Mouse (Mus musculus) liver, embryonic 12.5 days (tissue): ENCODE measurements around the gene Golga2. TPM values are rescaled to one million over a fixed set of nuclear protein-coding genes. Genes with fewer than 3 reads are reported as not detected.
A peak's percentile ranks its signal among the peaks of the same experiment; 100 is the strongest.

ENCODE experiments used
- ATAC-seq: fragments of 200-750 bp; cut with Nextera tagmentation; 2 replicates; pipeline ENCODE4 v1.8.0; 2017; ENCODE audit warnings: moderate number of reproducible peaks, mild to moderate bottlenecking, moderate library complexity
- H3K27ac ChIP-seq: fragments of 300-500 bp; sonication (generic); 2 replicates; pipeline ENCODE4 v1.5.1; 2016; ENCODE audit warnings: mild to moderate bottlenecking
- H3K27me3 ChIP-seq: fragments of 300-500 bp; sonication (generic); replicated peaks from 2 replicates; pipeline ENCODE4 v1.6.1; 2016; ENCODE audit warnings: mild to moderate bottlenecking, moderate library complexity
- H3K36me3 ChIP-seq: fragments of 300-500 bp; sonication (generic); 2 replicates; pipeline ENCODE4 v1.6.1; 2016; ENCODE audit warnings: mild to moderate bottlenecking, moderate library complexity
- H3K4me1 ChIP-seq: fragments of 300-500 bp; sonication (generic); 2 replicates; pipeline ENCODE4 v1.6.1; 2016
- H3K4me2 ChIP-seq: fragments of 300-500 bp; sonication (generic); 2 replicates; pipeline ENCODE4 v1.6.1; 2016; ENCODE audit warnings: mild to moderate bottlenecking, moderate library complexity
- H3K4me3 ChIP-seq: fragments of 300-500 bp; sonication (generic); 2 replicates; pipeline ENCODE4 v1.5.1; 2016; ENCODE audit warnings: mild to moderate bottlenecking, moderate library complexity
- H3K9ac ChIP-seq: fragments of 300-500 bp; sonication (generic); 2 replicates; pipeline ENCODE4 v1.6.1; 2016; ENCODE audit warnings: mild to moderate bottlenecking, moderate library complexity
- H3K9me3 ChIP-seq: fragments of 300-500 bp; sonication (generic); replicated peaks from 2 replicates; pipeline ENCODE4 v1.6.1; 2016; ENCODE audit warnings: mild to moderate bottlenecking, moderate library complexity
- WGBS: fragments of 180-500 bp; shearing (Covaris S2); methylation state at CpG from one replicate; pipeline ENCODE4 v1.1.7; 2016; ENCODE audit not compliant: insufficient replicate concordance; 5-methylcytosine and 5-hydroxymethylcytosine counted together
- microRNA-seq: library from miRNA; unstranded; fragments of <30 nt; microRNA quantifications from one replicate; pipeline ENCODE4, GENCODE M21; 2017
- polyA plus RNA-seq: library from polyadenylated mRNA; unstranded; fragments of >200 nt; fragmentation: Nextera tagmentation; extraction: Ambion mirVana; gene quantifications from 2 replicates; pipeline ENCODE4 v1.2.1, GENCODE M21; 2016

Golga2 gene
- polyA plus RNA-seq, 1 experiment from 2014 or later = 14.4 TPM

DNA sequence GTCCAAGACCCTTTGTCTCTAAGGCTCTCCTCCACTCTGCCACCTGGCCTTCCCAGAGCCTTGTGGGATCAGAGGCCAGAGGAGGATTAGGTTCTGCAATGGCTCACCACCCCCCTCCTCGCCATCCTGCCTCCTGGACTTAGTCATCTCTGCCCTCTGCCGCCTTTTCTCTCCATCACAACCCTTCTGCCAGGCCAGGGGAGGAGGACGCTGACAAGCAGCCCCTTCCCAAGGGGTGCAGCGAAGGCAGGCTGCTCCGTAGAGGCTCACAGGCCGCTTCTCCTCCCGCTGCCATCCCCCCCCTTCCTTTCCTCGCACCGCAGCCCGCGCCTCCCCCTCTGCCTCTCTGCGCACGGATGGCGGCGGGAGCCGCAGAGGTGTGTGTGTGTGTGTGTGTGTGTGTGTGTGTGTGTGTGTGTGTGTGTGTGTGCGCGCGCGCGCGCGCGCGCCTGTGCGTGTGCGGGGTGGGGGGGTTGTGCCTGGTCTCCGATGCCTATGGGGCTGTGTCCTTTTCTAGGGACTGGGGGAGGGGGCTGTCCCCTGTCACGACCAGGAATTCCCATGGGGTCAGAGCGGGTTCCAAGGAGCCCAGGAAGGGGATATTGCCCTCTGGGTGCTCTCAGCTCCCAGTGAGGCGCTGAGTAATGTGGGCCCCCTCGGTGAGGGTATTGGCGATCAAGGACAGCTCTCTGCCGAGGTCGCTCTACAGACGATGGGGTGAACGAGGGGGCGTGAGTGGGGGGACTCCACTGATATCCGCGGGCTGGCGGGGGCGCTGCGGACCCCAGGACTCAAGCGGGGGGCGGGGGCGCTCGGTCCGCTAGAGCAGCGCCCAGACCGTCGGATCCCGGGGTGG lies 65.2 kb downstream of the Golga2 start, which contains the start of gene Ciz1:
TSS of gene Ciz1 (plus strand) at position 177 of the 856 bp plus-strand sequence.
- ATAC-seq = no peak
- Histone ChIP-seq H3K27me3 (peaks cover 57% of the 10 kb centered on the region), H3K9ac (peak within 1 kb of the TSS; percentile 62), H3K36me3 (no peaks in the 10 kb centered on the region), H3K4me2 (peak within 1 kb of the TSS; percentile 87), H3K4me1 (peaks cover 26% of the 10 kb centered on the region), H3K4me3 (peak within 1 kb of the TSS; percentile 56), H3K27ac (no peak within 1 kb of the TSS), H3K9me3 (no peaks in the 10 kb centered on the region)
- WGBS = under 1% methylated on average over 50 of the region's 52 CpGs

DNA sequence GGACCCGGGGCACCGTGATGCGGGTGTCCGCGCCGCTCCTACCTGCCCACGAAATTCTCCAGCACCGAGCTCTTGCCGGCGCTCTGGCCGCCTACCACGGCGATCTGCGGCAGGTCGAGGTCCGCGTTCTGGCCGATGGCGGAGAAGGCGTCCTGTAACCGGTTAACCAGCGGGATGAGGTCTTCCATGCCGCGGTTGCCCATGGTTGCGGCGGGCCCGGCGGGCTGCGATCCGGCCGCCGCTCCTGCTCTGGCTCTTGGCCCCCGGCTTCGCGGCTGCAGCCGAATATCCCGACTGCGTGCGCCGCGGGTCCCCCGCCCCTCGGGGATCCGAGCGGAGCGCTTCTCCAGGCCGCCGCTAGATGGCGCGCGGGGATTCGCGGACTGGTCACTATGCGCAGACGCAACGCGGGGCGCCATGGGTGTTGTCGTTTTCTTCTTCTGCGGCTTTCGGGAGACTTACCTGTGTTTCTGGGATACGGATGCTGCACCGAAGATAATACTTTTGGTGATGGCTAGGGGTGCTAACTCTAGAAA lies 65.9 kb downstream of the Golga2 start, which contains the start of gene Dnm1:
TSS of gene Dnm1 (minus strand) at position 332 of the 536 bp plus-strand sequence.
- Histone ChIP-seq H3K9ac (peak within 1 kb of the TSS; percentile 62), H3K4me3 (peak within 1 kb of the TSS; percentile 56), H3K4me1 (peaks cover 26% of the 10 kb centered on the region), H3K4me2 (peak within 1 kb of the TSS; percentile 87), H3K9me3 (no peaks in the 10 kb centered on the region), H3K27me3 (peaks cover 51% of the 10 kb centered on the region), H3K27ac (0 out of 2 replicates have a peak within 1 kb of the TSS, but pooled peaks have one; percentile 27), H3K36me3 (no peaks in the 10 kb centered on the region)
- peak; percentile 71 for ATAC-seq
- WGBS = under 1% methylated on average over 62 of the region's 63 CpGs

DNA sequence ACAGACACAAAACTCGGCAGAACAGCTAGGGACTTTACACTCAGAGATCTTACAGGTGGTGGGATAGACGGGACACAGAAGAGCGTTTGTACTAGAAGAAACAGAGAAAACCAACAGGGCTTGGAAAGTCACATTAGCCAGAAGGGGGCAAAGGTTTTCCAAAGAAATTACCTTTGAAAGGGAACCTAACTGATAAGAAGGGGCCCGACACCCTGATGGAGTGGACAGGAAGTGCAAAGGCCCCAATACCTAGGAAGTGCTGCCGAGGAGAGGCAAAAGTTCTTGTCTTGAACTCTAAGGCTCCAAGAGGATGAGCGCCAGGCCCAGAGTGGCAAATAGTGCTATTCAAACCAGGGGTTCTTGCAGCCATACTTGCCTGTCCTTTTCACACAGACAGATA lies 66.7 kb downstream of the Golga2 start:
- Histone ChIP-seq H3K36me3 (no peaks in the 10 kb centered on the region), H3K9me3 (no peaks in the 10 kb centered on the region), H3K27ac (no peak overlapping the region), H3K4me2 (peak overlapping the region; percentile 87), H3K27me3 (peaks cover 47% of the 10 kb centered on the region), H3K4me3 (no peak overlapping the region), H3K4me1 (peaks cover 26% of the 10 kb centered on the region), H3K9ac (peak overlapping the region; percentile 62; the same call in 1 of the 2 replicates)
- 43% methylated on average over 6 of the region's 6 CpGs for WGBS
- no peak for ATAC-seq

DNA sequence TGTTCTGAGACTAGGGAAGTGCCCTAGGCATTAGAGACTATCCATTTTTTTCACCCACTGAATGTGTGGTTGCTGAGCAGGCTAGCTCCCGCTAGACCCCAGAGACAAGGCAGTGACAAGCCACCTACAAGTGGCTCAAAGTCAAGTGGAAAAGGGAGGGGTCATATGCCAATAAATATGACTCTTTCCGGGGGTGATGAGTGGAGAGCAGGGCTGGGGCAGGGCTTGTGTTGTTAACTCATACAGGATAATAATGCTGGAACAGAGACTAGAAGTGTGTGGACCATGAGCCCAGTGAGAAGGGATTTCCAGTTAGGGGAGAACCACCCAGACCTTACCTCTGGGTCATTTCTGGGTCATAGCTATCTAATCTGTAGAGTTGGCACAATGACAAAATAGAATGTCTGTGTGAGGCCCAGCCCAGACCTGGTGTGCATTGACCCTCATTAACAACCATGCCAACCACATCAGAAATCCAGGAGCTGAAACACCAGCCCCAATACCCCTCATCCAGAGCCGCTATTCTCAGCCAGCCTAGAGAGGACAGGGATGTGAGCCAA lies 67.2 kb downstream of the Golga2 start:
- WGBS = 75% methylated on average over 3 of the region's 3 CpGs
- Histone ChIP-seq H3K9me3 (no peaks in the 10 kb centered on the region), H3K4me1 (peaks cover 26% of the 10 kb centered on the region), H3K9ac (no peak overlapping the region), H3K27me3 (peaks cover 42% of the 10 kb centered on the region), H3K4me2 (no peak overlapping the region), H3K27ac (no peak overlapping the region), H3K4me3 (no peak overlapping the region), H3K36me3 (no peaks in the 10 kb centered on the region)
- no peak for ATAC-seq

DNA sequence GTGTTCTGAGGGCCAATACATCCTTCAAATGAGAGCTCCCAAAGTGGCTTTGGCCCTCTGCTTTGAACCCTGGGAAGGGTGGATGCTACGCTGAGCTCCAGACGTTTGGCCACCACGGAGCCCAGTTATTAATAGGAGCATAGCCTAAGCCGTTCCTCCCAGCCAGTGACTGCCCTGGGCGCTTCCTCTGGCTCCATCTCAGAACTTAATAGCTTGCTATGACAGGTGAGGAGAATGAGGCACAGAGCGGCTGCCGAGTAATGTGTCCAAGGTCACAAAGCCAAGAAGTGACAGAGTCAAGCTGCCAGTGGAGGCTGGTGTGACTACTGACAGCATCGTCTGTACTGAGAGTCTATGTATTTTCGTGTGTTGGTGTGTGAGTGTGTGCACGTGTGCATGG lies 69.0 kb downstream of the Golga2 start:
- no peak overlapping the region for H3K9ac ChIP-seq
- peaks cover 24% of the 10 kb centered on the region for H3K27me3 ChIP-seq
- no peaks in the 10 kb centered on the region for H3K36me3 ChIP-seq
- 72% methylated on average over 10 of the region's 10 CpGs for WGBS
- H3K9me3 ChIP-seq = no peaks in the 10 kb centered on the region
- H3K4me1 ChIP-seq = peaks cover 30% of the 10 kb centered on the region
- H3K4me3 ChIP-seq = no peak overlapping the region
- no peak overlapping the region for H3K4me2 ChIP-seq
- no peak for ATAC-seq
- no peak overlapping the region for H3K27ac ChIP-seq

Small RNAs within 50 kb of the gene (microRNA-seq; reads per million reads assigned to microRNA genes)
- gene Gm23363 (1.1 reads per million), gene Mir199b (418 reads per million, percentile 64 among the genes with 10 or more reads in this experiment)

Other genes starting within 250 kb of the Golga2 start
- 22.4 and 22.6 TPM in 2 replicates for gene Fam78a, start 202.5 kb upstream of the Golga2 start, polyA plus RNA-seq
- gene Plpp7, start 191.9 kb upstream of the Golga2 start, polyA plus RNA-seq = 3.0 and 3.4 TPM in 2 replicates
- gene Prrc2b, start 136.3 kb upstream of the Golga2 start, polyA plus RNA-seq = 20.8 and 23.6 TPM in 2 replicates
- 19.1 and 20.0 TPM in 2 replicates for gene Pomt1, start 50.8 kb upstream of the Golga2 start, polyA plus RNA-seq
- 39.9 and 42.0 TPM in 2 replicates for gene Uck1, start 27.2 kb upstream of the Golga2 start, polyA plus RNA-seq
- 214 and 218 TPM in 2 replicates for gene Swi5, start 691 bp downstream of the Golga2 start, polyA plus RNA-seq
- gene Ciz1, start 64.9 kb downstream of the Golga2 start, polyA plus RNA-seq = 24.8 and 27.1 TPM in 2 replicates
- gene Dnm1, start 66.0 kb downstream of the Golga2 start, polyA plus RNA-seq = 2.4 and 3.1 TPM in 2 replicates
- gene 1110008P14Rik, start 94.6 kb downstream of the Golga2 start, polyA plus RNA-seq = 36.2 and 40.6 TPM in 2 replicates
- 15.2 and 17.7 TPM in 2 replicates for gene Lcn2, start 100.9 kb downstream of the Golga2 start, polyA plus RNA-seq
- gene Ptges2, start 108.5 kb downstream of the Golga2 start, polyA plus RNA-seq = 19.3 and 21.1 TPM in 2 replicates
- 2.9 and 3.2 TPM in 2 replicates for gene Naif1, start 163.1 kb downstream of the Golga2 start, polyA plus RNA-seq
- 11.4 and 11.9 TPM in 2 replicates for gene Slc25a25, start 164.1 kb downstream of the Golga2 start, polyA plus RNA-seq
- gene Fam102a, start 247.9 kb downstream of the Golga2 start, polyA plus RNA-seq = 2.4 and 2.5 TPM in 2 replicates